20 mouse cellular contexts compared by ENCODE assay signal in genomic region chr2:167960584-167960983, GRCm38 (mm10). TPM values are rescaled to one million over a fixed set of nuclear protein-coding genes. Genes with fewer than 3 reads are reported as not detected.
DNase-seq lines count a peak whose midpoint lies in the region; ATAC-seq lines count a peak whose summit lies in the region.
"Had no signal": no experiment of that assay in that cellular context is flagged by ENCODE, and none has a peak within 500 bp of the region (broad histone marks: within the 10 kb centered on the region; RNA-seq: fewer than 3 reads in every experiment).

No protein-coding gene starts in this region.

- no peak for DNase-seq in heart, postnatal 36 days
- DNase-seq in lung, postnatal 25 days (ENCODE audit: low spot score) = no peak
- DNase-seq: cerebellum, postnatal 10 days; heart, postnatal 10 days; kidney, postnatal 4 days; retina, postnatal 1 day; right cerebral cortex, postnatal 4 days; thymus, postnatal 14 days had no signal

- intact Hi-C loops in heart, postnatal 36 days (cut with DNase I) = no loop called here

- no peak overlapping the region for H3K4me3 ChIP-seq in heart, embryonic 12.5 days
- no peak overlapping the region for H3K4me3 ChIP-seq in lung, embryonic 15.5 days
- no peak overlapping the region for H3K4me3 ChIP-seq in brown adipose tissue, adult 24 weeks (ENCODE audit: insufficient read depth, low read depth, low read length)
- no peak overlapping the region for H3K4me3 ChIP-seq in macrophage (ENCODE audit: inconsistent target)
- H3K4me3 ChIP-seq: embryonic facial prominence, embryonic 13.5 days; forebrain, embryonic 15.5 days; limb, embryonic 13.5 days; midbrain, embryonic 15.5 days; myocyte had no signal

- H3K27me3 ChIP-seq in heart, embryonic 12.5 days (replicated peaks) = no peaks in the 10 kb centered on the region
- H3K27me3 ChIP-seq in lung, embryonic 15.5 days = no peaks in the 10 kb centered on the region
- H3K27me3 ChIP-seq: embryonic facial prominence, embryonic 13.5 days; forebrain, embryonic 15.5 days; limb, embryonic 13.5 days; midbrain, embryonic 15.5 days had no signal

- 72% methylated on average over 8 of the region's 8 CpGs for WGBS in heart, embryonic 12.5 days
- 84% methylated on average over 8 of the region's 8 CpGs for WGBS in lung, embryonic 15.5 days
- 90% methylated on average over 8 of the region's 8 CpGs for WGBS in macrophage (ENCODE audit: missing documents)

- no peak overlapping the region for H3K9ac ChIP-seq in heart, embryonic 12.5 days
- H3K9ac ChIP-seq in lung, embryonic 15.5 days = no peak overlapping the region
- H3K9ac ChIP-seq: embryonic facial prominence, embryonic 13.5 days; forebrain, embryonic 15.5 days; hindbrain, embryonic 14.5 days; limb, embryonic 13.5 days; midbrain, embryonic 15.5 days had no signal

- H3K27ac ChIP-seq in heart, embryonic 12.5 days (ENCODE audit: poor library complexity, severe bottlenecking) = peak overlapping the region; percentile 70; the same call in 1 of the 2 replicates
- 0 out of 2 replicates have a peak overlapping the region, but pooled peaks have one; percentile 2 for H3K27ac ChIP-seq in lung, embryonic 15.5 days
- H3K27ac ChIP-seq in brown adipose tissue, adult 24 weeks (replicated peaks; ENCODE audit: low read depth, low read length) = peak overlapping the region; percentile 45; the same call in 1 of the 2 replicates
- H3K27ac ChIP-seq in macrophage = peak overlapping the region; percentile 94
- H3K27ac ChIP-seq: embryonic facial prominence, embryonic 13.5 days; forebrain, embryonic 15.5 days; hindbrain, embryonic 14.5 days; limb, embryonic 13.5 days; midbrain, embryonic 15.5 days had no signal

- peaks cover 92% of the 10 kb centered on the region for H3K79me2 ChIP-seq in macrophage (ENCODE audit: inconsistent target)

- peaks cover 81% of the 10 kb centered on the region for H3K4me1 ChIP-seq in heart, embryonic 12.5 days (replicated peaks)
- H3K4me1 ChIP-seq in lung, embryonic 15.5 days = peaks cover 54% of the 10 kb centered on the region
- peaks cover 24% of the 10 kb centered on the region for H3K4me1 ChIP-seq in brown adipose tissue, adult 24 weeks (ENCODE audit: control insufficient read depth, insufficient read depth, insufficient read length, low read length)

- no peak for ATAC-seq in heart, embryonic 12.5 days (ENCODE audit: insufficient number of reproducible peaks, low FRiP score)
- no peak for ATAC-seq in lung, embryonic 15.5 days (ENCODE audit: borderline replicate concordance, extremely low read depth, low FRiP score, low TSS enrichment)
- no peak for ATAC-seq in CD4-positive, CD25-positive, alpha-beta regulatory T cell, adult 4 months
- no peak for ATAC-seq in megakaryocyte progenitor cell, adult 5-6 weeks (replicated peaks; ENCODE audit: poor library complexity)
- ATAC-seq: forebrain, embryonic 15.5 days; midbrain, embryonic 15.5 days had no signal

- H3K36me3 ChIP-seq in heart, embryonic 12.5 days = peaks cover 18% of the 10 kb centered on the region
- peaks cover 8% of the 10 kb centered on the region for H3K36me3 ChIP-seq in lung, embryonic 15.5 days
- peaks cover 26% of the 10 kb centered on the region for H3K36me3 ChIP-seq in macrophage (ENCODE audit: inconsistent target)

- no peaks in the 10 kb centered on the region for H3K9me3 ChIP-seq in heart, embryonic 12.5 days (replicated peaks)
- no peaks in the 10 kb centered on the region for H3K9me3 ChIP-seq in lung, embryonic 15.5 days
- H3K9me3 ChIP-seq: embryonic facial prominence, embryonic 13.5 days; forebrain, embryonic 15.5 days; limb, embryonic 13.5 days; midbrain, embryonic 15.5 days had no signal

- no peak overlapping the region for H3K4me2 ChIP-seq in heart, embryonic 12.5 days
- H3K4me2 ChIP-seq in lung, embryonic 15.5 days = no peak overlapping the region
- H3K4me2 ChIP-seq: embryonic facial prominence, embryonic 13.5 days; forebrain, embryonic 15.5 days; hindbrain, embryonic 14.5 days; limb, embryonic 13.5 days; midbrain, embryonic 15.5 days had no signal

RNA-seq across cellular contexts. Expression of gene Ptpn1, which starts 28.7 kb away (rescaled TPM):
- 59.5 and 63.3 TPM in 2 replicates for polyA plus RNA-seq in heart, embryonic 12.5 days (2016; fragmentation: Nextera tagmentation; extraction: Ambion mirVana)
- 10 to 100 TPM; 19.5 to 22.3 TPM for total RNA-seq in heart, postnatal 36 days (2021)
- polyA plus RNA-seq in lung, embryonic 15.5 days (2015; fragmentation: Nextera tagmentation; extraction: Ambion mirVana) = 65.8 and 74.4 TPM in 2 replicates
- polyA plus RNA-seq in brown adipose tissue, adult 24 weeks (2012; ENCODE audit: insufficient read depth, insufficient read length, missing spikeins) = 7.6 and 16.2 TPM in 2 replicates
- total RNA-seq in macrophage (2018; cell fraction: chromatin; rRNA removed) = 100 to 1,000 TPM in 24 of 26 experiments, 10 to 100 TPM in 2; 74.2 to 281 (median 160) TPM
- 100 to 1,000 TPM in 25 of 26 experiments, 10 to 100 TPM in 1; 88.0 to 169 (median 121) TPM for total RNA-seq in macrophage (2018; cell fraction: cytosol; rRNA removed)
- total RNA-seq in macrophage (2018; cell fraction: nucleus; rRNA removed) = 100 to 1,000 TPM in 23 of 26 experiments, 10 to 100 TPM in 3; 68.9 to 253 (median 154) TPM
- polyA plus RNA-seq in macrophage (2018) = 78.9 to 381 TPM (median 119 TPM) in 3 replicates
- 100 to 1,000 TPM in 1 of 2 experiments, 10 to 100 TPM in 1; 99.2 to 126 TPM for polyA plus RNA-seq in CD4-positive, CD25-positive, alpha-beta regulatory T cell, adult 4 months (2017; shearing (Covaris generic))
- total RNA-seq in megakaryocyte progenitor cell, adult 5-6 weeks (2015) = 13.8 and 15.8 TPM in 2 replicates
- total RNA-seq in megakaryocyte progenitor cell, adult 5-6 weeks (2017) = 58.4 and 65.8 TPM in 2 replicates

RNA-seq across cellular contexts. Expression of gene Ripor3, which starts 49.8 kb away (rescaled TPM):
- polyA plus RNA-seq in heart, embryonic 12.5 days (2016; fragmentation: Nextera tagmentation; extraction: Ambion mirVana) = 1.3 and 1.5 TPM in 2 replicates
- under 1 TPM; 0.36 to 0.79 TPM for total RNA-seq in heart, postnatal 36 days (2021)
- 2.3 TPM in 2 replicates for polyA plus RNA-seq in lung, embryonic 15.5 days (2015; fragmentation: Nextera tagmentation; extraction: Ambion mirVana)
- polyA plus RNA-seq in brown adipose tissue, adult 24 weeks (2012; ENCODE audit: insufficient read depth, insufficient read length, missing spikeins) = 0.33 TPM in 1 of 2 replicates, not detected in the other
- under 1 TPM in 11 of 26 experiments, not detected in 15; 0.25 to 0.81 (median 0.48) TPM for total RNA-seq in macrophage (2018; cell fraction: chromatin; rRNA removed)
- total RNA-seq in macrophage (2018; cell fraction: cytosol; rRNA removed) = under 1 TPM in 6 of 26 experiments, not detected in 20; 0.03 to 0.11 (median 0.07) TPM
- total RNA-seq in macrophage (2018; cell fraction: nucleus; rRNA removed) = under 1 TPM in 6 of 26 experiments, not detected in 20; 0.14 to 0.75 (median 0.28) TPM
- not detected in 3 replicates for polyA plus RNA-seq in macrophage (2018)
- under 1 TPM; 0.17 to 0.63 TPM for polyA plus RNA-seq in CD4-positive, CD25-positive, alpha-beta regulatory T cell, adult 4 months (2017; shearing (Covaris generic))
- not detected in 2 replicates for total RNA-seq in megakaryocyte progenitor cell, adult 5-6 weeks (2015)
- total RNA-seq in megakaryocyte progenitor cell, adult 5-6 weeks (2017) = not detected in 2 replicates

Comparison
In these comparisons a context has a peak if more than half of its experiments do, and no peak if none do; other contexts are left out.
1. H3K27ac ChIP-seq: peak in every context shown above with its lines; median percentile 94 in macrophage; 70 in heart, embryonic 12.5 days; 45 in brown adipose tissue, adult 24 weeks; 2 in lung, embryonic 15.5 days.